Mouse (Mus musculus): Measurements from ENCODE around the gene Gm21992. TPM values are rescaled to one million over a fixed set of nuclear protein-coding genes. Genes with fewer than 3 reads are reported as not detected.

Gm21992 gene
- polyA plus RNA-seq, 1 experiment, result 22.2 TPM

GRCm38 (mm10) chr19:4712156-4712780, 99.1 kb downstream of the Gm21992 start:
- TF ChIP-seq POLR2A (IDR thresholded peaks at IDR 0.05; ENCODE audit: insufficient read depth, low read length), result no peak
- no peak for TF ChIP-seq EP300 (IDR thresholded peaks at IDR 0.05; ENCODE audit: insufficient read depth, low read depth, low read length)
- TF ChIP-seq CTCF (IDR thresholded peaks at IDR 0.05; ENCODE audit: low read depth, low read length), result no peak
- Histone ChIP-seq H3K27ac (ENCODE audit: insufficient read depth, low read length) (no peak overlapping the region), H3K4me3 (ENCODE audit: low read depth, low read length) (peak overlapping the region; percentile 62), H3K36me3 (ENCODE audit: control insufficient read depth, insufficient read depth, low read length, poor library complexity, severe bottlenecking) (no peaks in the 10 kb centered on the region), H3K9ac (ENCODE audit: low read depth, poor library complexity, severe bottlenecking) (peak overlapping the region; percentile 65), H3K9me3 (replicated peaks; ENCODE audit: control insufficient read depth, insufficient read depth, low read length, poor library complexity, severe bottlenecking) (no peaks in the 10 kb centered on the region), H3K27me3 (ENCODE audit: control insufficient read depth, insufficient read depth, low read length, poor library complexity, severe bottlenecking) (peaks cover 3% of the 10 kb centered on the region; the same call in 1 of the 2 replicates), H3K4me1 (ENCODE audit: control insufficient read depth, insufficient read depth, low read length) (no peaks in the 10 kb centered on the region)

GRCm38 (mm10) chr19:4711601-4712155, 99.7 kb downstream of the Gm21992 start:
- Histone ChIP-seq H3K27me3 (ENCODE audit: control insufficient read depth, insufficient read depth, low read length, poor library complexity, severe bottlenecking) (peaks cover 3% of the 10 kb centered on the region; the same call in 1 of the 2 replicates), H3K9ac (ENCODE audit: low read depth, poor library complexity, severe bottlenecking) (peak overlapping the region; percentile 65), H3K4me3 (ENCODE audit: low read depth, low read length) (peak overlapping the region; percentile 62), H3K27ac (ENCODE audit: insufficient read depth, low read length) (no peak overlapping the region), H3K4me1 (ENCODE audit: control insufficient read depth, insufficient read depth, low read length) (no peaks in the 10 kb centered on the region), H3K9me3 (replicated peaks; ENCODE audit: control insufficient read depth, insufficient read depth, low read length, poor library complexity, severe bottlenecking) (no peaks in the 10 kb centered on the region), H3K36me3 (ENCODE audit: control insufficient read depth, insufficient read depth, low read length, poor library complexity, severe bottlenecking) (no peaks in the 10 kb centered on the region)
- 0 out of 2 replicates have a peak, but pooled peaks have one; percentile 49 for TF ChIP-seq EP300 (IDR thresholded peaks at IDR 0.05; ENCODE audit: insufficient read depth, low read depth, low read length)
- TF ChIP-seq POLR2A (IDR thresholded peaks at IDR 0.05; ENCODE audit: insufficient read depth, low read length), result no peak

GRCm38 (mm10) chr19:4711098-4711600, 100.3 kb downstream of the Gm21992 start, which contains the start of gene Sptbn2:
Sptbn2 (plus strand) TSS chr19:4711167.
- Histone ChIP-seq H3K27me3 (ENCODE audit: control insufficient read depth, insufficient read depth, low read length, poor library complexity, severe bottlenecking) (peaks cover 3% of the 10 kb centered on the region; the same call in 1 of the 2 replicates), H3K36me3 (ENCODE audit: control insufficient read depth, insufficient read depth, low read length, poor library complexity, severe bottlenecking) (no peaks in the 10 kb centered on the region), H3K4me3 (ENCODE audit: low read depth, low read length) (peak within 1 kb of the TSS; percentile 62), H3K9ac (ENCODE audit: low read depth, poor library complexity, severe bottlenecking) (peak within 1 kb of the TSS; percentile 65), H3K9me3 (replicated peaks; ENCODE audit: control insufficient read depth, insufficient read depth, low read length, poor library complexity, severe bottlenecking) (no peaks in the 10 kb centered on the region), H3K4me1 (ENCODE audit: control insufficient read depth, insufficient read depth, low read length) (no peaks in the 10 kb centered on the region), H3K27ac (ENCODE audit: insufficient read depth, low read length) (no peak within 1 kb of the TSS)
- no peak for TF ChIP-seq EP300 (IDR thresholded peaks at IDR 0.05; ENCODE audit: insufficient read depth, low read depth, low read length)
- TF ChIP-seq POLR2A (IDR thresholded peaks at IDR 0.05; ENCODE audit: insufficient read depth, low read length), result no peak
- TF ChIP-seq CTCF (IDR thresholded peaks at IDR 0.05; ENCODE audit: low read depth, low read length), result no peak

GRCm38 (mm10) chr19:4708765-4709164, 102.6 kb downstream of the Gm21992 start:
- no peaks in the 10 kb centered on the region for H3K4me1 ChIP-seq (ENCODE audit: control insufficient read depth, insufficient read depth, low read length)
- H3K9me3 ChIP-seq (replicated peaks; ENCODE audit: control insufficient read depth, insufficient read depth, low read length, poor library complexity, severe bottlenecking), result no peaks in the 10 kb centered on the region
- peaks cover 3% of the 10 kb centered on the region; the same call in 1 of the 2 replicates for H3K27me3 ChIP-seq (ENCODE audit: control insufficient read depth, insufficient read depth, low read length, poor library complexity, severe bottlenecking)
- TF ChIP-seq CTCF (IDR thresholded peaks at IDR 0.05; ENCODE audit: low read depth, low read length), result no peak
- TF ChIP-seq POLR2A (IDR thresholded peaks at IDR 0.05; ENCODE audit: insufficient read depth, low read length), result no peak
- no peak for TF ChIP-seq EP300 (IDR thresholded peaks at IDR 0.05; ENCODE audit: insufficient read depth, low read depth, low read length)
- peak overlapping the region; percentile 17; the same call in 1 of the 2 replicates for H3K4me3 ChIP-seq (ENCODE audit: low read depth, low read length)
- no peak overlapping the region for H3K9ac ChIP-seq (ENCODE audit: low read depth, poor library complexity, severe bottlenecking)
- H3K27ac ChIP-seq (ENCODE audit: insufficient read depth, low read length), result no peak overlapping the region
- H3K36me3 ChIP-seq (ENCODE audit: control insufficient read depth, insufficient read depth, low read length, poor library complexity, severe bottlenecking), result no peaks in the 10 kb centered on the region

- Histone ChIP-seq H3K9ac (ENCODE audit: low read depth, poor library complexity, severe bottlenecking) (no peak overlapping the region), H3K4me3 (ENCODE audit: low read depth, low read length) (no peak overlapping the region), H3K4me1 (ENCODE audit: control insufficient read depth, insufficient read depth, low read length) (no peaks in the 10 kb centered on the region), H3K36me3 (ENCODE audit: control insufficient read depth, insufficient read depth, low read length, poor library complexity, severe bottlenecking) (no peaks in the 10 kb centered on the region), H3K27me3 (ENCODE audit: control insufficient read depth, insufficient read depth, low read length, poor library complexity, severe bottlenecking) (peaks cover 2% of the 10 kb centered on the region), H3K27ac (ENCODE audit: insufficient read depth, low read length) (no peak overlapping the region), H3K9me3 (replicated peaks; ENCODE audit: control insufficient read depth, insufficient read depth, low read length, poor library complexity, severe bottlenecking) (no peaks in the 10 kb centered on the region)
- TF ChIP-seq POLR2A (IDR thresholded peaks at IDR 0.05; ENCODE audit: insufficient read depth, low read length), result no peak
- TF ChIP-seq CTCF (IDR thresholded peaks at IDR 0.05; ENCODE audit: low read depth, low read length), result no peak
- no peak for TF ChIP-seq EP300 (IDR thresholded peaks at IDR 0.05; ENCODE audit: insufficient read depth, low read depth, low read length)
These were observed 110.2 kb downstream of the Gm21992 start for GRCm38 (mm10) chr19:4701221-4701620.

GRCm38 (mm10) chr19:4700656-4701055, 110.8 kb downstream of the Gm21992 start:
- Histone ChIP-seq H3K4me3 (ENCODE audit: low read depth, low read length) (no peak overlapping the region), H3K27ac (ENCODE audit: insufficient read depth, low read length) (no peak overlapping the region), H3K9me3 (replicated peaks; ENCODE audit: control insufficient read depth, insufficient read depth, low read length, poor library complexity, severe bottlenecking) (no peaks in the 10 kb centered on the region), H3K36me3 (ENCODE audit: control insufficient read depth, insufficient read depth, low read length, poor library complexity, severe bottlenecking) (no peaks in the 10 kb centered on the region), H3K9ac (ENCODE audit: low read depth, poor library complexity, severe bottlenecking) (no peak overlapping the region), H3K4me1 (ENCODE audit: control insufficient read depth, insufficient read depth, low read length) (no peaks in the 10 kb centered on the region), H3K27me3 (ENCODE audit: control insufficient read depth, insufficient read depth, low read length, poor library complexity, severe bottlenecking) (peaks cover 2% of the 10 kb centered on the region)
- TF ChIP-seq CTCF (IDR thresholded peaks at IDR 0.05; ENCODE audit: low read depth, low read length) (no peak), EP300 (IDR thresholded peaks at IDR 0.05; ENCODE audit: insufficient read depth, low read depth, low read length) (no peak), POLR2A (IDR thresholded peaks at IDR 0.05; ENCODE audit: insufficient read depth, low read length) (no peak)

Data from ES-Bruce4 (cell line).